Mouse (Mus musculus) layer of hippocampus, adult 8-10 months (tissue): Measurements from ENCODE around the gene Kcnj3. TPM values are rescaled to one million over a fixed set of nuclear protein-coding genes. Genes with fewer than 3 reads are reported as not detected.
"Not testable (repeated sequence)": the region's sequence is repeated elsewhere in the genome, so short reads cannot be mapped to it uniquely, and the experiment has no call there.

ENCODE experiments used
- DNase-seq, 2 experiments: peaks; one replicate each; pipeline ENCODE4 v3.0.0; 2022; ENCODE audit warnings: low spot score in 2 of 2
- total RNA-seq, 4 experiments: library from RNA; stranded (reverse); gene quantifications; 2 replicates each; pipeline ENCODE4 v1.2.4; 2022

Kcnj3 gene
- 100 to 1,000 TPM; 106 to 119 (median 108) TPM for total RNA-seq

DNA sequence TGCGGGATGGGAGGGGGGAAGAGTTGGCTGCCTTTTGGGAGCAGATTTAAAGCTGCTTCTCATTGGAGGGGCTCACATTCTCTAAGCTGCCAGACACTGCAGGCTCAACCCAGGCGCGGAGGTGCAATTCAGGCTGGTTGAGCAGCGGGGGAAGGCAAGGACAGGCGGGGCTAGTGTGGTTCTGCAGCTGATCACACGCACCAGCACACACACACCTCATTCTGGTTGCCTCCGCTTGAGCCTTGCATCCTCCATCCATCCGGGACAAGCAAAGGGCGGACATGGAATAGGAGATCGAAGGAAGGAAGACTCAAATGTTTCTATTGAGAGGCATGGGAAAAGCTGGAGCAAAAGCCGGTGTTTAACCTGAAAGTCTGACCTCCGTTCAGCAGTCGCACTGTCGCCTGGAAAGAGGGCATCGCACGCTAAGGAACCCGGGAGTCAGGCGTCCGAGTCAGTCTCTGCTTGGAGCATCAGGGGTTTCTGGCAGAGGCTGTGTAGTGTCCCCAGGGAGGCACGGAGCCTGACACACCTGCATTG is at the start of gene Kcnj3:
TSS of gene Kcnj3 (plus strand) at position 250 of the 540 bp plus-strand sequence.
- peak; percentile 81 to 82 for DNase-seq

DNA sequence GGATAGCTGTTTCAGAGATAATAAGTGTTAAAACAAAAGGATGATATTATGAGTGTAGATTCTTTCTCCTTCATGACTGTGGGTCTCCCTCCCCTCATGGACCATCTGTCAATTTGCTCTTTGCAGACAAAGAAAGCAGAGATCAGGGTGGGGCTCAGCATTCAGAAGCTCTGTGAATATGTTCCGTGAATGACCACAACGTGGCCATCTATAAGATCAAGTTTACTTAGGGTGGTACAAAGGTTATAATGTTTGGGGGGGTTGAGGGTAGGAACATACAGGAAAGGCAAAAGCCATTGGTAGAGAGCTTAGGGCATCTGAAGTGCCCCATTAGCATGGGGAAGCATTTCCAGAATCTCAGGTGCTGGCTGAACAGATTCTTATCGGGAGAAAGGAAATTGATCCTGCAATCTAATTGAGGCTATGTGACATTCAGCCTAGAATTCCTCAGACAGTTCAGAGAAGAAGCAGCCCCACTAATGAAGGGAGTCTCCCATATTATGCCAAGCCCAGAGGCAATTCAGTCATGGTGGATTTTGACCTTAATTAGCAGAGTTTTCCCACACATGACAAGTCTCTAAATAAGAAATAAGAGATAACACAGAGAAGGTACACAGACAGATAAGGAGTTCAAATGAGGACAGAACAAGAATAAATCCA is 45.3 kb upstream of the Kcnj3 start:
- no peak for DNase-seq

DNA sequence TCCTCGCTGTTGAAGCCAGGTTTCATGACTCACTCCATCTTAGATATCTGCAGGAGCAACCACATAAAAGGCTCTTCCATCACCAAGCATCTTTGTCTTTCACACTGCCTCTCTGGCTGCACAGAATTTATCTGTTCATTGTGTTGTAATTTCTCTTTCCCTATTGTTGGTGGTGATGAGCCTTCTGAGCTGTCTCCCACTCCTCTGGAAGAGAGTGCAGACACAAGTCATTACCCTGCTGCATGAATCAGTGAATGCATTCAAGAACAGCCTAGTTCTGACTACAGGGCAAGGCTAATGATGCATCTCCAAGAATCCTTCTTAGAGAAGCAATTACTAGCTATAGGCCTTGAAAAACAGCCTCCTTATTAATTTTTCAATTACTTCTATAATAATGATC is 30.5 kb upstream of the Kcnj3 start:
- no peak for DNase-seq

DNA sequence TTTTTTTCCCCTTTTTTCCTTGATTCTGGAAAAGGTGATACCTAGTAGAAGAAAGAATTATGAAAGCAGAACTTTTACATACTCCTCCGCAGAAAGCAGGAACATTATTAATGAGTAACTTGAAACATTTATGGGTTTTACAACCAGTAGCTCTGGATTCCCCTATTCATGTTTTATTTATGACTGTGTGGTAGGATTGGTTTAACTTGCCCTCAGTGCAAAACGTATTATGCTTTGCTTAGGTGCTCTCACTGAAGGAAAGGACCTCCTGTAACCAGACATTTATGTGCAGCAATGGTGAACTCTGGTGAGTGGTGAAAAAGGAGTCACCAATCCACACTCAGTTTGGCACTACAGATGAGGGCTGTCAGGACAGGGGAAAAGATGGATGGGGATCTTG is 8.1 kb upstream of the Kcnj3 start:
- DNase-seq, result no peak

DNA sequence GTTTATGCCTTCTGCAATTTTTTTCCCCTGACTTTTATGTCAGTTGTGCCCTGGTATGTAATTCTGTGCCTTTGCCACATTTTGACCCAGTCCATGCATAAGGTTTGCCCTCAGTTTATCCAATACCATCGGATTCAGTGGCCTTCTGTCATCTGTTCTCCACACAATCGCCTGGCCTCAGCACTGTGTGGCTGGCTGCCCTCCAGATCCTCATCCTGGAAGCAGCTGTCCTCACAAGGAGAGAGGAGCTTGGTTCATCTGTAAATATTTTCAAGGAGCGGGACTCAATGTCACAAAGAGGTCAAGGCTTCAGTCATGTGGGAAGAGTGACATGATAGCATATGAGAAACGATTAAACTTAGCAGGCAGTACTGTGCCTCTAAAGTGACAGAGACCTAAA is 3.7 kb upstream of the Kcnj3 start:
- no peak for DNase-seq

DNA sequence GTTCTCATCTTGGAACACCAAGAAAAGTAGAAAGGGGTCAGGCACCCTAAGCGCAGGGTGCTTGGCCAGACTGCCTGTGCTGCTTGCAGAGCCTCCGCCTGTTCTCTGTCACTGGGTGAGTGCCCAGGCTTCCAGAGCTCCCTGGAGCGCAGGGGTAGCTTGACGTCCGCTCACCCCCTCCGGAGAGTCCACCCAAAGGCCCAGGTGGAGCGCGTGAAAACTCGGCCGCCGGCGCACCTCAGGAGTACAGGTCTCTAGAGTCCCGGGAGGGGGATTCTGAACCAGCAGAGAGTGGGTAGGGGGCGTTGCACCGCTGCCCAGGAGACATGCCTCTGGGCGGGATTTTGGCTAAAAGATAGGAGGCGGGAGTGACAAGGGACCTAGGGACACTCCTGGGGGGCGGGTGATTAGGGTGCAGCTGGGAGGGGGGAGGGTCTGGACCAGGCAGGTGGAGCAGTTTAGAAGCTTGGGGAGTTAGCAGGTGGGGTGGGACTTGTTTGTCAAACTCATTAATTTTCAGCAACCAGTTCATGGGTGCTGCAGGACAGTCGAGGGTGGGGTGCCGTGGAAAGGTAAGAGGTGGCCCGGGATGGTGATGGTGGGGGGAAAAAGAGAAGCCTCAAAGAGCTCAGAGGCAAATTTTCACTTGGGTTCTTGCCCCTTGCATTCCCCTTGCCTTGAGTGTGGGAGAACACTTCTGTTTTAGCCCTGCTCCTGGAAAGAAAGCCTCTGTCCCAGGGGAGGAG is 664 bp downstream of the Kcnj3 start:
- DNase-seq, result peak; percentile 33 to 40

DNA sequence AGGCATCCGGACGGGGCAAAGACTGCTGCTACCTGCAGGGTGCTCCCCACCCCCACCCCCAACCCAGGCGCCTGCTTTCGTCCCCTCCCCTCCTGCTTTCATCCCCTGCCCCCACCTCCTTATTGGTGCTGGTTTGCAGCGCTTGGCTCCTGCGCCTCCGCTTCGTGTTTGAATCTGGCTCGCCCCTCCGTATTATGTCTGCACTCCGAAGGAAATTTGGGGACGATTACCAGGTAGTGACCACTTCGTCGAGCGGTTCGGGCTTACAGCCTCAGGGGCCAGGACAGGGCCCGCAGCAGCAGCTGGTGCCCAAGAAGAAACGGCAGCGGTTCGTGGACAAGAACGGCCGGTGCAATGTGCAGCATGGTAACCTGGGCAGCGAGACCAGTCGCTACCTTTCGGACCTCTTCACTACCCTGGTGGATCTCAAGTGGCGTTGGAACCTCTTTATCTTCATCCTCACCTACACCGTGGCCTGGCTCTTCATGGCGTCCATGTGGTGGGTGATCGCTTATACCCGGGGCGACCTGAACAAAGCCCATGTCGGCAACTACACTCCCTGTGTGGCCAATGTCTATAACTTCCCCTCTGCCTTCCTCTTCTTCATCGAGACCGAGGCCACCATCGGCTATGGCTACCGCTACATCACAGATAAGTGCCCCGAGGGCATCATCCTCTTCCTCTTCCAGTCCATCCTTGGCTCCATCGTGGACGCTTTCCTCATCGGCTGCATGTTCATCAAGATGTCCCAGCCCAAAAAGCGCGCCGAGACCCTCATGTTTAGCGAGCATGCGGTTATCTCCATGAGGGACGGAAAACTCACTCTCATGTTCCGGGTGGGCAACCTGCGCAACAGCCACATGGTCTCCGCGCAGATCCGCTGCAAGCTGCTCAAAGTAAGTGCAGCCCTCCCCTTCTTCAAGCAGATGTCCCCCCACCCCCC is 1.5 kb downstream of the Kcnj3 start:
- peak; percentile 17 to 21 for DNase-seq

DNA sequence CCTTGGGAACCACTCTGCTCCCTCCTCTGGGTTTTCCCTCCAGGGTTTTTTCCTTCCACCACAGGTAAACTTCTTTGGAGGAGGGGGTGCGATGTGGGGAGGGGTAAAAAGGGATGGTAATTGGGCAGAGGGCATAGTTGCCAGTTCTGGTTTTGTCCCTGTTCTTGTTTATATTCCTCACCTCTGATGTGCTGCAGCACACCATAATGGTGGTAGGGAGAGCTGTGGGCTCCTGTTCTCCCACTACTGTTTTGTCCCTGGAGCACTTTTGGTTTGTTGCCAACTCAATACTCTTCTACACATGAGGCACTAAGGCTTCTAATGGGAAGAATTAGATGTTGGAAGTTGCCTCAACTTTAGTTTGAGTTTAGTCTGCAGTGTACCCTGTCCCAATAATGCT is 2.2 kb downstream of the Kcnj3 start:
- DNase-seq, result no peak

DNA sequence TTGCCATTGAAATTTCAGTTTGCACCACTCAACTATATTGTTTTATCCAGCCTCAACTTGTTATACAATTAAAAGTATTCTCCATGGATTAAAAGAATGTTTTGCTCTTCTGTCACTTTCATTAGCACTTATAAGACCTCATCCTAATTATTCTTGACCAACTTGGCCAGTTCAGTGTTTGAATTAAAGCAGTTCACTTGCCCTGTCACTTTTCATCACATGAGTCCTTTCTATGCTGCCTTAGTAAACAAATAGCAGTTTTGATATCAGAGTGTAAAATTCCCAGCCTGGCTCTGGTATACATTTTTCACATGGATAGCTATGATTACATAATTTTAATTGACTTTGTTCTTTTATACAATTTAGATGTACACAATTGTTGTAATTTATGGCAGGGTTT is 3.4 kb downstream of the Kcnj3 start:
- no peak for DNase-seq

DNA sequence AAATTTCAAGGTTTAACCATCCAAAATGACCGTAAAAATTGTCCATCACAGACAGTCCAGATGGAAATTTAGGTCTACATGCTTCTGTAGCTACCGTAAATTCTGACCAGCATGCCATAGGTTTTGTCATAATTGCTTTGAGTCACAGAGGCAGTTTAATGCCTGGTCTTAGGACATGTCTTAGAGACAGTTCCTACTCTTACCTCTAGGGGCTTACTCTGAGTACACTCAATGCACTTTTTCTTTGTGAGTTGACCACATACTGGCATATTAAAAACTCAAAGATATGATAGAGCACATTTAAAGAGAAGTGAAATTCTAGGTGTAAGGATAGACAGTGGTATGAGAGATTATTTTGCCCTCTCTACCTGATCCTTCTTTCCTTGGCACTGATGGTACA is 6.2 kb downstream of the Kcnj3 start:
- DNase-seq, result no peak

DNA sequence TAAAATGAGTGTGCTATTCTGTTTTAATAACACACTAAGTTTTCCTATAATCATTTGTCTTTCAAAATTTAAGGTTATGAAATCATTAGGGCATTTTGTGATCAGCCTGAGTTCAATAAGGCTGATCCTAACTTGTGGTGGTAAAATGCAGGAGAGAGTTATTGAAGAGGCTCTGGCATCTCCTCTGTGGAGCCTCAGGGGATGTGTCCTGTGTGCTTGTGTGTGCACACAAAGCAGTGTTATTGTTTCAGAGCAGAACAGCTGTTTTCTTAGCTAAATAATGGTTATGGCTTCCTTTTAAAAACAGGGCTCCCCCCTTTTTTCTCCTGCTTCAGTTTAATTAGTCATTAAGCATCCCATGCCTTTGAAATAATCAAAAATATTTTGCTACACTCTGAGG is 11.5 kb downstream of the Kcnj3 start:
- DNase-seq, result no peak

DNA sequence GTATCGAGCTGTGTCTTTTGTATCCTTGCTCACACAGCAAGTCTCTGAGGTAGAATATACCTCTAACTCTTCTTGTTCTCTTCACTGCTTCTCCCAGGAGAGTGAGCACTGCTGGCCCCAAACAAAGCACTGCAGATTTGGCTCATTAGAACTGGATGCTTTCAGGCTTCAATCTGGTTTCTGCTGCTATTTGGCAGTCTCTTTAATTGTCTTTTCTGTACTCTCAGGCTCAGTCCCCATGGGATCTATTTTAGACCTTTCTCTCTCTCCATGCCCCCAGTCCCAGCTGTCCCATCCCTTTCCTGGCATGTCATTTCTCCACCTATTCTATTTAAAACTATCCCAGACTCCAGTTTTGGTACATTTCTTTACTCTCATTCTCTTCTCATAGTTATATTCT is 15.0 kb downstream of the Kcnj3 start:
- peak; percentile 23 to 56 for DNase-seq

DNA sequence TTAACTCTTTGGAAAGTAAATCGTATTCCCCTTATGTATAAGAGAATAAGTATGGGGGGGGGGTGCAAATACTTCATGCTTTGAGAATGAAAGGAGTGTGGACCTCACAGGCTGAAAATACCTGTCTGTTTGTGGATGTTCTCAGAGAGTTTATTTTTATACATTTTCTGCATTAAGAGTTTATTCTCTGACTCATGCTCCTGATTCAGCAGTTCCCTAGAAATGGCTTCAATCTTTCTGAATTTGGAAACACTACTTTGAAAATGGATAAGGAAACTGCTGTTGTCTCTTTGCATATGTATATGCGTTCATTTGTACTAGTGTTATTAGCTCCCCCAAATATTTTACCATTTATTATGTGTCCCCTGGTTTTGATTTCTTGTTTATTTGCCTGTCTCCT is 23.4 kb downstream of the Kcnj3 start:
- no peak for DNase-seq

DNA sequence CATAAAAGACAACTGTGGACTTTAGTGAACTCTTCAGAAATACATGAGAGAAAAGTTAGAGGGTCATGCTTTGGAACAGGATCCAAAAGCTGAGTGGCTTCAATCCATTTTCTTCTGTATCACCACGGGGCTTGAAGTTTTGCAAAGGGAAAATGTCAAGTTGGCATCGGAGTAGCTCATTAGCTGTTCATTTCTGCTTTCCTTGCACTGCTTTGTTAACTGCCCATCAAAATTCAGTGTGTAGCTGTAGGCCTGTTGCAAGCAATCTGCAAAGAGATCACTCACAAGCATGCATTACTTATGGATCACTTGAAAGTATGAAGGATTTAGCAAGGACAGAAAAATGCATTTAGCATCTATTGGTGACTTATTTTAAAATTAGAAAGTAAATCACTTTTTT is 33.4 kb downstream of the Kcnj3 start:
- DNase-seq, result peak; percentile 14 to 44

DNA sequence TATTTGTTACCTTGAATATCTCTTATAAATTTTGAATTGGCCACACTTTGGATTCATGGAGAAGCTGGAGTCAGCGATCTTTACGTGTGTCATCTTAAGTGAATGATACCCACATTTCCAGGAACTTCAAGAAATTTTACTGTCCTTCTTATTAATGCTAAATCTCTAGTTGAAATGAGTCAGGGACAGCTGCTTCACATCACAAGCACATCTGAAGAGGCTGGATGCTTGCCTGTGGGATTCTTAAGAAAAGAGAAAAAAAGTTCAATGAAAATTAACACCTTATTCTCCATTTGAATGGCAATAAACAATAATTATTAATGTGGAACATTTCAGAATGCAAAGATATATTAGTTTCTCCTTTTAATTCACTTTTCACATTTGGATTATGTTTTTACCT is 34.2 kb downstream of the Kcnj3 start:
- DNase-seq, result no peak

DNA sequence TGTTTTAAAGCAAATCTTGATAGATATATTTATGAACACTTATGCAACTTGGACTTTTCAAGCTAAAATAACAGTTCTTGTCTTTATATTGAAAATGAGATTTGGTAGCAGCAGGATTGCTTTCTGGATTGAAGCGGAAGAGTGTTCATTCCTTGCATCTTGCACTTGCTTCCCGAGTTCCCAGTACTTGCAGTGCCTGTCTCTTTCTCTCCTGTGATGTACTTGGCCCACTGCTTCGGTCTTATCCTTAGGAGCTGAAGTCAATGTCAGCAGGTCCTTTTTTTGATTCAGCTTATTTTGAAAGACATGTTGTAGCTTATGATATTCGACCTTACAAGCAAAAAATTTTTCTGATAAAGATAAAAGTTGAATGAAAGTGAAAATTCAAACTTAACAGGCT is 43.7 kb downstream of the Kcnj3 start:
- DNase-seq, result no peak

DNA sequence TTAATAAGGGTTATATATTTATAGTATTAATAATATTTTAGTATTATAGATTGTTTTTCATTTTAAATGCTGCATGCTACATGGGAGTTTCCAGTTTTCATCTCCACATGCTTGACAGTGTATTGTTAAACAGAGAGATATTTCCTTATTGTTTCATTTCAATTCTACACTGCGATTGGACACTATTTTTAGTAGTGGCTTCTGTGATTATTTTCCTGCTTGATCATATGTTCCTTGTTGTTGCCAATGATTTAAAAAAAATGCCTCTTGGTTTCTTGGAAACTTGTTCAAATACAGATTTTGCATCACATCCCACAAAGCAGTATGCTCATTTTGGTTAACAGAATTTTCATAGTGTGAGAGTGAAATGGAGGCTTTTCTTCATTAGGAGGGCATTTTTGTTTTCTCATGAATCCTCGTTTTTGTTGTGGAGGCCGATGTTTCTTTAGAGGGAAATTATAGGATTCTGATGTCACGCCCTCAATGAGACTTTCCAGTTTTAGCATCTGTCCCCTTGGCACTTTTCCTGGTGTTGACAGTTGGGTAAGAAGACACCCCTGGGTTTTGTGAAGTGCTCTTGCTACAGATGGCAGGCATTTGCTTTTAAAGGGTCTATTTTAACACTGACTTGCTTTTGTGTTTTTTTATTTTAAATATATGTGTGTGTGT is 44.3 kb downstream of the Kcnj3 start:
- DNase-seq, result peak; percentile 50 to 52

DNA sequence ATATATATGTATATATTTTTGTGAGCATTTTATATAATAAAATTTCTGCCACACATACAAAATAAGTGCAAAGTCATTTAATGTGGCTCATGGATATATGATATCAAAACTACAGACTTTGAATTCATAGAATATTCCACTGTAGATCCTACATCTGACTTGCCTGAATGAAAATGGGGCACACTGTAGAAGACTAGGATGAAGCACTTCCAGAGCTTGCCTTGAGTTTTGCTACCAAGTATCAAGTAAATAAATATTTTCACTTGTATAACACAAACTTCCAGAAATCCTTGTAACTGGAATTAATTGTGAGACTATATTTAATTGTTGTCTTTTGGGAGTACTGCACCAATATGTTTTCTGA is 44.8 kb downstream of the Kcnj3 start:
- no peak for DNase-seq

DNA sequence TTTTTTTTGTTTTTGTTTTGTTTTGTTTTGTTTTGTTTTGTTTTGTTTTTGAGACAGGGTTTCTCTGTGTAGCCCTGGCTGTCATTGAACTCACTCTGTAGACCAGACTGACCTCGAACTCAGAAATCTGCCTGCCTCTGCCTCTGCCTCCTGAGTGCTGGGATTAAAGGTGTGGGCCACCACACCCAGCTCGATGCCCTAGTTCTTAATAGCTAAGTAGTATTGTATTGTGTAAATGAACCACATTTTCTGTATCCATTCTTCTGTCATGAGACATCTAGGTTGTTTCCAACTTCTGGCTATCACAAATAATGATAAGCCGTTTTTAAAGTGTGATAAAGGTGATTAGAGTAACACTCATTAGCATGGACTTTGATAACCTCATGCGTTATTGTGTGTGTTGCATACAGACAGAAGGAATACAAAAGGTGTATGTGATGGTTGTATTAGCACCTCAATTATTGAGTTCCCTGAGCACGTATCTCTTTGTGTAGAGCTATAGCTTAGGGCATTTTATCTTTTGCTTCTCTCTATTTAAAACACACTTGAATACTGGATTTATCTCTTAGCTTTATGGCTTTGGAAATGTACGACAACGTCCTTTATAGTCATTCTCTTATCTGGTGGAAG is 49.8 kb downstream of the Kcnj3 start:
- not testable (repeated sequence) for DNase-seq

DNA sequence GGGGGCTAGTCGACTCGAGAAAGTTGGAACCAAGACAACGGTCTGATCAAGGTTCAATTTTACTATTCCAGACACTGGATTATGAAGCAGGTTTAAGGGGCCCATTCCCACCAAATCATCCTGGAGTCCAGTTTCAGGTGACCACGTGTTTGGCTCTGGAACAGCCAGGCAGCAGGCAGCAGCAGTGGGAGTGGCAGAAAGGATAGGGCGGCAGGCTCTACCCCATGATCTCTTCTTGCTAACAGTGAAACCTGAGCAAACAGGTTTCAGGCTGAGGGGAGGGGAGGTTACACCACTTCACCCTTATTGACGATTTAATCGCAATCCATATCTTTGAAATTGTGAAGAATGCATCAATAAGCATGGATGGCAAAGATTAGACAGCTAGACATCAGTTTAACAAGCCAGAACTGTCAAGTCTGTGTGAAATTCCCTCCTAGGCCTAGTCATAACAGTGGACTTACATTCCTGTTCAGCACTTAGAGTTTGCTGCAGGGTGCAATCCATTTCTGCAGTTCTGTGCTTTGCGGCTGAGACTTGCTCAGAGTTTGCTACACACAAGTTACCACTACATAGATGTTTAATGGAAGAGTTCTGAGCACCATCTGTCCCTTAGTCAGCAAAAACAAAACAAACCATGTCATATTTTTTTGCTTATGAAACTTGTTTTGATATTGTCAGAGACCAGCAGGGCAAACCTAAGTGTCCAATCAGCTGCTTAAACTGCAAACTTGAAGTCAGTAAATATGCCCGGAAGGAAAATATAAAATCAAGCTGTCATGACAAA is 67.8 kb downstream of the Kcnj3 start:
- DNase-seq, result no peak
